Mouse (Mus musculus) erythroblast, embryonic 14.5 days (primary cell): ENCODE results near the gene Ebpl.

Source experiments
- GATA1 ChIP-seq: IDR thresholded peaks from 2 replicates; pipeline ENCODE4 v1.6.1; 2012; ENCODE audit warnings: low read length, inconsistent platforms, mixed read lengths
- TAL1 ChIP-seq: IDR thresholded peaks from 3 replicates; pipeline ENCODE4 v1.6.1; 2012; ENCODE audit warnings: low read length, inconsistent platforms, mixed read lengths

DNA sequence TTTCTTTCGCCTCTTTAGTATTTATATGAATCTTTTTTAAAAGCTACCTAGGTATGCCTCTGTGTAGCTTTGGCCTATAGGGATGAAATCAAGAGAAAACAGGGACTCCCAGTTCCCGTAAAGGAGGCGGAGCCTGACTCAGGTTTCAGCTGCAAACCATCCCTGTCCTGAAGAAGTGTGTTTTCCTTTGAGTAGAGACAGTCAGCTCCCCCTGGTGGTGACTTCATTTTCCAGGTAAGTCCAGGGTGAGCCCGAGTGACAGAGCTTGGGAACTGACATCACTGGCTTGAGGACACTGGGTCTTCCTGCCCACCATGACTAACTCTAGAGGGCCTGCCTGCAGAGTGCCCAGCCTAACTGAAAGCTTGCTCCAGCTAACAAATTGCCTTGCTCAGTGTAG lies 43.4 kb downstream of the Ebpl start:
- no peak for TF ChIP-seq GATA1
- no peak for TF ChIP-seq TAL1
